Mouse (Mus musculus): ENCODE measurements around the gene Gja1. TPM values are rescaled to one million over a fixed set of nuclear protein-coding genes. Genes with fewer than 3 reads are reported as not detected.
"Not testable (repeated sequence)": the region's sequence is repeated elsewhere in the genome, so short reads cannot be mapped to it uniquely, and the experiment has no call there.

Gja1 gene
- polyA plus RNA-seq, 1 experiment from 2014 or later: 187 TPM

DNA sequence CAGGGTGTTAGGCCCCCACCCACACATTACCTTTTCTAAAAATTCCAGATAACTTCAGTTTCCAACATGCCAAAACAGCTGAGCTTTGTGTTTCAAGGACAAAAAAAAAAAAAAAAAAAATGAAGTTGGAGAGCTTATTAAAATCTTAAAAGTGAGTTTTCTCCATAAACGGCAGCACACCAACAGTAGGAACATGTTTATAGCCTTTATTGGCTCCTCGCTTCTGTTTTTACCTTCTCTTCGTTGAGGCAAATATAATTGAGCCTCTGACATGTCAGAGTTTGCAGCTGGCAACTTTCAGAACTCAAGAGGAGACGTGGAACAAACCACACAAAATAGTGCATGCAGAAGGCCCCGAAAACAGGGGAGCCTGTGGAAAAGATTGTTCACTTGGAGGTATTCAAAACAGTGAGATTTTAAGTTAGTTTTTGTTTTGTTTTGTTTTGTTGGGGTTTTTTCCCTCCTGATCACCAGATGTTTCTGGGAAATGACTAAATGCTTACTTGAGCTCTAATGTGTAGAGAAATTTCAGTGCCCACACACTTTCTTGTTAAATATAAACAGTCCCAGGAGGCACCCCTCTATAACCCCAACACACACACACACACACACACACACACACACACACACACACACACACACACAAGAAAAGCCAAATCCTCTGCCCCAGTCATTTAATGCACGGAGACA is 16.1 kb downstream of the Gja1 start:
- Histone ChIP-seq H3K9me3 (peaks cover 3% of the 10 kb centered on the region; the same call in 1 of the 2 replicates), H3K27ac (no peak overlapping the region), H3K4me3 (no peak overlapping the region), H3K4me1 (no peaks in the 10 kb centered on the region), H3K36me3 (replicated peaks) (peaks cover 37% of the 10 kb centered on the region), H3K27me3 (ENCODE audit: poor library complexity, severe bottlenecking) (no peaks in the 10 kb centered on the region)
- no peak for DNase-seq (ENCODE audit: extremely low spot score, low spot score)
- 84% methylated on average over 6 of the region's 6 CpGs for WGBS

DNA sequence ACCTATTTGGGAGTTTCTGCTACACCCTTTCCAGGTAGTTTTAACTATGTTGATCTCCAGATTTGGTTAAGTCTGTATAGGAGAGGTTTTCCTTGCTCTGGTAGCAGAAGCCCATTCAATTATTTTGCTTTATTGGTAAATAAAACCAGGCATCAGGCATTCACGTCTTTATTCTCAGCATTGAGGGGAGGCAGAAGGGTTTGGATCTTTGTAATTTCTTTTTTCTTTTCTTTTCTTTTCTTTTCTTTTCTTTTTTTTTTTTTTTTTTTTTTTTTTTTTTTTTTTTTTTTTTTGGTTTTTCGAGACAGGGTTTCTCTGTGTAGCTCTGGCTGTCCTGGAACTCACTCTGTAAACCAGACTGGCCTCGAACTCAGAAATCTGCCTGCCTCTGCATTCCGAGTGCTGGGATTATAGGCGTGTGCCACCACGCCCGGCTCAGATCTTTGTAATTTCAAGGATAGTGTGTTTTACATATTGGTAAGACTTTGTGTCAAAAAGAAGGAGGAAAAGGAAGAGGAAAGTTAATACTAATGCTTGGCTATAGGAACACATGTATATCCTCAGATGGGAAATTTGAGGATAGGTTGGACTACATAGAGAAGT is 16.8 kb downstream of the Gja1 start:
- H3K27ac ChIP-seq; H3K4me3 ChIP-seq; H3K27me3 ChIP-seq (ENCODE audit: poor library complexity, severe bottlenecking); H3K4me1 ChIP-seq; H3K9me3 ChIP-seq; DNase-seq (ENCODE audit: extremely low spot score, low spot score): not testable (repeated sequence)
- H3K36me3 ChIP-seq (replicated peaks): peaks cover 31% of the 10 kb centered on the region
- 91% methylated on average over 7 of the region's 7 CpGs for WGBS

DNA sequence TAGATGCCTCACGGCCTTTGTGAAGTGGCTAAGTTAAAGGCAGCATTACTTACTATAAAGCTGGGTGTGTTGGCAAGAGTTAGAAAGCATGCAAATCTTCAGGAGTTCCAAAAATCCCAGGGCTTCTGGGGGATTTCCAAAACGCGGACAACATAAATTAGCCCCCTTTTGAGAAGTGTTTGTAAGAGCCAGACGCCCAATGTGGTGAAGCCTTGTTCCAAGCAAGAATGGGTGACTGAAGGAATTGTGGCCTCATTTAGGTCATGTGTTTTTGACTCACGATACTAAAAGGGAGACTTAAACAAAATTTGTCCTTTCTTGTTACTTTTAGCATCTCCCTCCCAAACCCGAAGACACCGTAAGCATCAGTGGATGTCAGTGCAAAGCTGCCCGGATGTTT is 20.7 kb downstream of the Gja1 start:
- Histone ChIP-seq H3K4me3 (no peak overlapping the region), H3K36me3 (replicated peaks) (no peaks in the 10 kb centered on the region), H3K27ac (no peak overlapping the region), H3K9me3 (no peaks in the 10 kb centered on the region), H3K4me1 (no peaks in the 10 kb centered on the region), H3K27me3 (ENCODE audit: poor library complexity, severe bottlenecking) (no peaks in the 10 kb centered on the region)
- WGBS: 89% methylated on average over 8 of the region's 8 CpGs
- no peak for DNase-seq (ENCODE audit: extremely low spot score, low spot score)

DNA sequence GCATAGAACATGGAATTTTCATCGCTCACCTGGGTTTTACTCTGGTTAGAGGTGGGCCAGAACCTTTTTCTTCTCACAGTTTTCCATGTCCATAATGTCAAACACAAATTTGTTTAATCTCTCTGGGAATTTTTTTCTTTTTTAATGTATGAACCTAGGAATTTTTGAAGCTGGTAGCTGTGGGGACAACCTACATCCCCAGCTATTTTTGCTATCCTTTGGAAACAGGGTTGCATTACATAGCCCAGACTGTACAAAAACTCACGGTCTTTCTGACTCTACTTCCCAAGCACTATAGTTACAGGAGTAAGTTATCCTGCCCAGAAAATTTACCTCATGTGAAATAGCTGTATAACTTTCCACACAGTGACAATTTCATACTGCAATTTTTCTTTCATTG is 21.2 kb downstream of the Gja1 start:
- 88% methylated on average over 2 of the region's 2 CpGs for WGBS
- Histone ChIP-seq H3K36me3 (replicated peaks) (no peaks in the 10 kb centered on the region), H3K9me3 (no peaks in the 10 kb centered on the region), H3K27ac (no peak overlapping the region), H3K4me3 (no peak overlapping the region), H3K4me1 (no peaks in the 10 kb centered on the region), H3K27me3 (ENCODE audit: poor library complexity, severe bottlenecking) (no peaks in the 10 kb centered on the region)
- DNase-seq (ENCODE audit: extremely low spot score, low spot score): no peak

DNA sequence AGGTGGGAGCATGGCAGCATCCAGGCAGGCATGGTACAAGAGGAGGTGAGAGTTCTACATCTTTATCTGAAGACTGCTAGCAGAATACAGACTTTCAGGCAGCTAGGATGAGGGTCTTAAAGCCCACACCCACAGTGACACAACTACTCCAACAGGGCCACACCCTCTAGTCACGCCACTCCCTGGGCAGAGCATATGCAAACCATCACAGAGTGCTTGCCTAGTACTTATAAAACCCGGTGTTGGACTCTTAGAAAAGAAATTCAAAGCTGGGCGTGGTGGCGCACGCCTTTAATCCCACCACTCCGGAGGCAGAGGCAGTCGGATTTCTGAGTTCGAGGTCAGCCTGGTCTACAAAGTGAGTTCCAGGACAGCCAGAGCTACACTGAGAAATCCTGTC is 24.3 kb downstream of the Gja1 start:
- not testable (repeated sequence) for H3K27ac ChIP-seq; H3K4me3 ChIP-seq; DNase-seq (ENCODE audit: extremely low spot score, low spot score); H3K36me3 ChIP-seq (replicated peaks); H3K27me3 ChIP-seq (ENCODE audit: poor library complexity, severe bottlenecking); H3K9me3 ChIP-seq; H3K4me1 ChIP-seq
- 95% methylated on average over 8 of the region's 8 CpGs for WGBS

DNA sequence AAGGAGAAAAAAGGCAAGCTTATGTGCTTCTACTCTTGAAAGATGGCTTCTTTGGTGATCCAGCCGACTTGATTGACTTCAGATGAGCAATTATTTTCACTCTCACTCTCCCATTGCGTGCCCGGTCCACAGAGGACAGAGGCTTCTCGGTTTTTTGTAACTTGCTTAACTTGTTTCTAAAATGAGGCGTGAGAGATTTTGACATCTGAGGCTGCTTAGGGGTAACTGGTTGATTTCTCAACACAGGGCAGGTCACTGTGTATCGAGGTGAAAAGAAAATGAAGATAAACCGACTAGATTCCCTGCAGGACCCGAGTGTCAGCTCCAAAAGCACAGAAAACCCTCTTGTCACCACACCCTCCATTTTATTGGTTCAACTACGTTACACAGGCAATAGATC is 28.8 kb downstream of the Gja1 start:
- Histone ChIP-seq H3K4me3 (no peak overlapping the region), H3K4me1 (no peaks in the 10 kb centered on the region), H3K27me3 (ENCODE audit: poor library complexity, severe bottlenecking) (no peaks in the 10 kb centered on the region), H3K36me3 (replicated peaks) (no peaks in the 10 kb centered on the region), H3K9me3 (no peaks in the 10 kb centered on the region), H3K27ac (no peak overlapping the region)
- no peak for DNase-seq (ENCODE audit: extremely low spot score, low spot score)
- WGBS: 84% methylated on average over 9 of the region's 9 CpGs

DNA sequence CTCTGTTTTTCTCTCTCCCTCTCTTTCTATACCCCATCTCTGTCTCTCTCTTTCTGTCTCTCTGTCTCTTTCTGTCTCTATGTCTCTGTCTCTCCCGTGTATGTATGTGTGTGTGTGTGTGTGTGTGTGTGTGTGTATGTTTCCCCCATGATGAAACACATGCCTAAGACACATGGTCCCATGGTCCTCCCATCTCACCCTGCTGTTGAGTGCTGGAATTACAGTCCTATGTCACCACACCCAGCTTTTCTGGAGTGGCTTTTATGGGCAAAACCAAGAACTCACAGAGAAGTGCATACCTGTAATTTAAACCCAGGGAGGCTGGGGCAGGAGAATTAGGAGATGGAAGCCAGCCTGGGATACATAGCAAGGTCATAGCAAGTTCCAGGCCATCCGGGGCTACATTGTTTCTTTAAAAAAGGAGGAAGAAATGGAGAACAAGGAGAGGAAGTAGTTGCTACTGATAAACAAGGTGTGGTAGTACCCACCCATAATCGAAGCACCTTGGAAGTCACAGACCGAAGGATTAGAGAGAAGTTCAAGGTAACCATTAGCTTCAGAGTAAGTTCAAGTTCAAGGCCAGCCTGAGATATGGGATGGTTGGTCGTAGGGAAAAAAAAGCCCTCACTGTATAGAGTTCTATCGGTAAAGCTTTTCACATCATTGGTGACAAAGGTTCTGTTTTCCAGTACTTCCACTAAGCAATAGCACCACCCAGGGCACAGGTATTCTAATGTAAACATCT is 29.4 kb downstream of the Gja1 start:
- no peak for DNase-seq (ENCODE audit: extremely low spot score, low spot score)
- Histone ChIP-seq H3K27me3 (ENCODE audit: poor library complexity, severe bottlenecking) (no peaks in the 10 kb centered on the region), H3K36me3 (replicated peaks) (no peaks in the 10 kb centered on the region), H3K4me3 (no peak overlapping the region), H3K4me1 (no peaks in the 10 kb centered on the region), H3K9me3 (no peaks in the 10 kb centered on the region), H3K27ac (no peak overlapping the region)
- WGBS: 87% methylated on average over 6 of the region's 6 CpGs

DNA sequence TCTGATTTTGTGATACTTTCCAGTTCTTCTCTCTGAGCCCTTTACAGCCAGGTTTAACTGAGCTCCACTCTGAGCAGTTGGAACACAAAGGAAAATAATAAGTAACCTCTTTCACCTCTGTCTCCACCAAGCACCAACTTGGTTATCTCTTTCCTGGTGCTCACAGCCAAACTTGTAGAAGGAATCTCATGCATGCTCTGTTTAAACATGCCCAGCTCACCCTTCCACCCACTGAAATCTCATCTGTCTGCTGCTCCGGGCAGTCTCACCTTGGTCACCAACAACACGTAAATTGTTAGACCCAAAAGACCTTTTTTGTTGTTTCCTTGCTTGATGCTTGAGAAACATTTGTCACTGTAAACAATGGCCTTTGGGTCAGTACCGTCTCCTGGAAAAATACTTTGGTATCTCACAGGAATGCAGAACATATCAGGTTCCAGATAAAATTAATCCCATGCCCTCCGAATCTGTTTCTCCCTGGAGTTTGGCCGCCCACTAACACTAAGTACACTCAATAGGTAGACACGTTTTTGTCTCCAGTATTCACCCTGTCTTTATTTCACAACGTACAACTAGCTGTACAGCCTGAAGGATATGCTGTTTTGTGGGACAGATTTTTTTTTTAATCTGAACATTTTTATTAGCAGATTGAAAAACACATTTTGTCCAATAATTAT is 38.9 kb downstream of the Gja1 start:
- Histone ChIP-seq H3K27me3 (ENCODE audit: poor library complexity, severe bottlenecking) (no peaks in the 10 kb centered on the region), H3K4me1 (no peaks in the 10 kb centered on the region), H3K36me3 (replicated peaks) (no peaks in the 10 kb centered on the region), H3K4me3 (no peak overlapping the region), H3K27ac (no peak overlapping the region), H3K9me3 (no peaks in the 10 kb centered on the region)
- WGBS: 78% methylated on average over 7 of the region's 7 CpGs
- DNase-seq (ENCODE audit: extremely low spot score, low spot score): no peak

DNA sequence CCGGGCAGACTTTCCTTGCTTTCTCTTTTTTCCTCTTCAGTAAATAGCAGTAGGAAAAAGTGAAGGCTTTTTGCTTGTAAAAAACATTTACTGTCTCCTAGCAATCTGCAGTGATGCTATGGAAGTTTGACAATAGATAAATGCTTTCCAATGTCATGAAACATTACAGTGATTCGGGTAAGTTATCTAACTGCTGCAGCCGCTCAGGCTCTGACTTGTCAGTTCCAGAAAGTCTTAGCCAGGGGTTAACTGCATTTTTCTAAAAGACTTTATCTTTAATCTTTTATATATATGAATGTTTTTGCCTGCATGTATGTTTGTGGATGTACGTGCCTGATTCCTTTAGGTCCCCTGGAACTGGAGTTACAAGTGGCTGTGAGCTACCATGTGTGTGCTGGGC is 45.4 kb downstream of the Gja1 start:
- peaks cover 7% of the 10 kb centered on the region; the same call in 1 of the 2 replicates for H3K4me1 ChIP-seq
- 89% methylated on average over 4 of the region's 4 CpGs for WGBS
- H3K36me3 ChIP-seq (replicated peaks): no peaks in the 10 kb centered on the region
- no peak overlapping the region for H3K27ac ChIP-seq
- no peaks in the 10 kb centered on the region for H3K9me3 ChIP-seq
- no peak for DNase-seq (ENCODE audit: extremely low spot score, low spot score)
- no peaks in the 10 kb centered on the region for H3K27me3 ChIP-seq (ENCODE audit: poor library complexity, severe bottlenecking)
- no peak overlapping the region for H3K4me3 ChIP-seq

DNA sequence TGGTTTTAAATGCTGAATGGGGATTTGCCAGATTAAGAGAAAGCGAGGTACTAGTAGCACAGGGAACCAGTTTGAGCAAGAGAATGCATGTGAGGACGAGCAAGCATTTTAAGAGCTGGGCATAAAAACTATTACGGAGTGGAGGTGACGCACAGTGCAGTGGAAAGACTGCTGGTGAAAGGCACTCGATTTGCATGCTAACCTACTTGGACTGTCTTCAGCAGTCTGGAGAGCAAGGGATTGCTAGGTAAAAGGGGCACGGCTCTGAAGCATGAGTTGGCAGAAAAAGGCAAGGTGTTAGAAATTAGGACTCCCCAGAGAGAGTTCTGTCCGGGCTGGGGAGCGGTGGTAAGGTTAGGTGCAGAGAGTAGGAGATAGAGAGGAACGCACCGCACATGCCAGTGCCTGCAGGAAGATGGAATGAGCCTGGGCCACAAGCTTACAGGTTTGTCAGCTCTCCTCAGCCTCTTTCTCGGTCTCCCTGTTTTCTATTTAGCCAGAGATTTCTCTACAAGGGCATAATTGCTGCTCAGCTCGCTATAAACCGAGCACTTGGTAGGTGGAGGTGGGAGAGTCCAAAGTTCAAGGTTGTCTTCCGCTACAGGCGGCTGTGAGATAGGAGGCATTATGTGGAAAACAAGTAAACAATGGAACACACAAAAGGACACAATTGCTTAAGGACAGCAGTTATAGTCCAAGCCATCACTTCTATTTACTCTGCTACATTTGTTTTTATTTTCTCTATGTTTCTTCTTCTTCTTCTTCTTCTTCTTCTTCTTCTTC is 48.1 kb downstream of the Gja1 start:
- H3K4me1 ChIP-seq: peaks cover 7% of the 10 kb centered on the region; the same call in 1 of the 2 replicates
- no peak for DNase-seq (ENCODE audit: extremely low spot score, low spot score)
- H3K27me3 ChIP-seq (ENCODE audit: poor library complexity, severe bottlenecking): no peaks in the 10 kb centered on the region
- WGBS: 85% methylated on average over 15 of the region's 15 CpGs
- no peak overlapping the region for H3K4me3 ChIP-seq
- H3K9me3 ChIP-seq: no peaks in the 10 kb centered on the region
- H3K27ac ChIP-seq: no peak overlapping the region
- no peaks in the 10 kb centered on the region for H3K36me3 ChIP-seq (replicated peaks)

DNA sequence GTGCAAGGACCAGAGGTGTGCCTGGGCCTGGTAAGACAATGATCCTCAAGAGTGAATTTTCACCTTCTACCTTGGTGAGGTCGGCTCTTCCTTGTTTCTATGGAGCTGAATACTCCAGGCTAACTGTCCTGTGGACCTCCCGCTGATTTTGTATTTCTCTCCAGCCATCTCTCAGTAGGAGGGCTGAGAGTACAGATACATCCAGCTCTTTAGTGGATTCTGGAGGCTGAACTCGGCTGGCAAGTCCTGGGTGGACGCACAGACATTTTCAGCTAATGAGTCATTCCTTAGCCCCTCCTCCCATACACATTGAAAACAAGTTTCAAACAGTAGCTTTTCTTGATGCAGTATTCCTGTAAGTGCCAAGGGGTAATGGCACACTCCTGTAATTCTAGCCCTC is 49.2 kb downstream of the Gja1 start:
- Histone ChIP-seq H3K36me3 (replicated peaks) (no peaks in the 10 kb centered on the region), H3K27ac (no peak overlapping the region), H3K9me3 (no peaks in the 10 kb centered on the region), H3K4me3 (no peak overlapping the region), H3K27me3 (ENCODE audit: poor library complexity, severe bottlenecking) (no peaks in the 10 kb centered on the region), H3K4me1 (peaks cover 10% of the 10 kb centered on the region)
- DNase-seq (ENCODE audit: extremely low spot score, low spot score): no peak
- 67% methylated on average over 4 of the region's 4 CpGs for WGBS

DNA sequence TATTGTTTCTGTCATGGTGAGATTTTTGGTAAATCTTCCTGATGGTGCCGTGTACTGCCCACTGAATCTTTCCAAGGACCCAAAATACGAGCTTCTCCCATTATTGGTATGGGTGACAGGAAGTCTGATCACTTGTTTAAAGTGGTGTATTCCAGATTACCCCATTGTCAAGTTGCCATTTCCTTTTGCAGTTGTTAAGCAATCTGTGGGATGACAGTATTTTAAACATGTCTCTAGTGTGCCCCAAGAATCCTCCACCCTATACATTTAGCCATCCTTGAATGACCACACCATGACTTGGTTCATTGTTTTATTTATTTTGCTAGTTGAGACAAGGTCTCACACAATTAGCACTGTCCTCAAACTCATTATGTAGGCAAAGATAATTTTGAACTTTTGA is 50.3 kb downstream of the Gja1 start:
- Histone ChIP-seq H3K4me3 (no peak overlapping the region), H3K27ac (no peak overlapping the region), H3K4me1 (peaks cover 20% of the 10 kb centered on the region), H3K36me3 (replicated peaks) (no peaks in the 10 kb centered on the region), H3K27me3 (ENCODE audit: poor library complexity, severe bottlenecking) (no peaks in the 10 kb centered on the region), H3K9me3 (no peaks in the 10 kb centered on the region)
- WGBS: 91% methylated on average over 2 of the region's 2 CpGs
- DNase-seq (ENCODE audit: extremely low spot score, low spot score): no peak
